Mouse (Mus musculus) G1E (cell line): Measurements from ENCODE around the gene Scg5. TPM values are rescaled to one million over a fixed set of nuclear protein-coding genes. Genes with fewer than 3 reads are reported as not detected.

ENCODE experiments used
- ATAC-seq: 2 replicates; pipeline ENCODE4 v1.8.0; 2016; ENCODE audit warnings: mild to moderate bottlenecking; ENCODE audit not compliant: insufficient number of reproducible peaks, poor library complexity, low FRiP score, severe bottlenecking; ENCODE audit errors: extremely low read depth
- DNase-seq: peaks from one replicate; pipeline ENCODE4 v3.0.0; 2012; ENCODE audit warnings: low spot score
- H3K27me3 ChIP-seq: 2 replicates; pipeline ENCODE4 v1.6.1; 2012; ENCODE audit warnings: mild to moderate bottlenecking, low read length, inconsistent platforms; ENCODE audit not compliant: insufficient read depth
- H3K36me3 ChIP-seq: replicated peaks from 2 replicates; pipeline ENCODE3; 2012; ENCODE audit warnings: mild to moderate bottlenecking, inconsistent platforms
- H3K4me1 ChIP-seq: 2 replicates; pipeline ENCODE4 v1.6.1; 2012; ENCODE audit warnings: low read depth, low read length, inconsistent platforms, mixed read lengths; ENCODE audit not compliant: insufficient read depth
- H3K4me3 ChIP-seq: 2 replicates; pipeline ENCODE4 v1.5.1; 2012; ENCODE audit warnings: low read depth, mild to moderate bottlenecking, inconsistent platforms, low read length, moderate library complexity, mixed read lengths
- H3K9me3 ChIP-seq: replicated peaks from 2 replicates; pipeline ENCODE4 v1.6.1; 2012; ENCODE audit warnings: inconsistent platforms
- CTCF ChIP-seq: IDR thresholded peaks from 2 replicates; pipeline ENCODE4 v1.5.1; 2012; ENCODE audit warnings: low read depth, low read length, inconsistent platforms, mixed read lengths
- GATA1 ChIP-seq: IDR thresholded peaks from 2 replicates; pipeline ENCODE4 v1.6.1; 2012; ENCODE audit warnings: borderline replicate concordance, low read length, inconsistent platforms, mixed read lengths
- GATA2 ChIP-seq: IDR thresholded peaks from 2 replicates; pipeline ENCODE4 v1.6.1; 2012; ENCODE audit warnings: low read depth, low read length, inconsistent platforms, borderline replicate concordance
- POLR2AphosphoS5 ChIP-seq: IDR thresholded peaks from 2 replicates; pipeline ENCODE4 v1.6.1; 2012; ENCODE audit warnings: low read depth, low read length, inconsistent platforms; ENCODE audit not compliant: insufficient replicate concordance
- TAL1 ChIP-seq: conservative IDR thresholded peaks from 2 replicates; pipeline ENCODE4 v1.6.1; 2012; ENCODE audit warnings: low read depth, low read length, inconsistent platforms, mixed read lengths
- polyA plus RNA-seq: library from polyadenylated mRNA; stranded (reverse); fragments of >175 nt; gene quantifications from 2 replicates; pipeline ENCODE4 v1.2.3, GENCODE M21; 2012
- total RNA-seq, 2 experiments: library from RNA; stranded (forward) in 1 of 2; stranded (reverse) in 1 of 2; fragments of 200-1000 nt in 1 of 2; fragments of >200 nt in 1 of 2; fragmentation: Nextera tagmentation in 1 of 2; gene quantifications; 2 replicates each; pipeline ENCODE4 v1.2.3; 2014 to 2017

The Scg5 gene
- total RNA-seq (2014; fragmentation: Nextera tagmentation) (4.2 TPM in 1 of 2 replicates, not detected in the other), total RNA-seq (2017) (0.27 and 1.7 TPM in 2 replicates), polyA plus RNA-seq (not detected in 2 replicates)

DNA sequence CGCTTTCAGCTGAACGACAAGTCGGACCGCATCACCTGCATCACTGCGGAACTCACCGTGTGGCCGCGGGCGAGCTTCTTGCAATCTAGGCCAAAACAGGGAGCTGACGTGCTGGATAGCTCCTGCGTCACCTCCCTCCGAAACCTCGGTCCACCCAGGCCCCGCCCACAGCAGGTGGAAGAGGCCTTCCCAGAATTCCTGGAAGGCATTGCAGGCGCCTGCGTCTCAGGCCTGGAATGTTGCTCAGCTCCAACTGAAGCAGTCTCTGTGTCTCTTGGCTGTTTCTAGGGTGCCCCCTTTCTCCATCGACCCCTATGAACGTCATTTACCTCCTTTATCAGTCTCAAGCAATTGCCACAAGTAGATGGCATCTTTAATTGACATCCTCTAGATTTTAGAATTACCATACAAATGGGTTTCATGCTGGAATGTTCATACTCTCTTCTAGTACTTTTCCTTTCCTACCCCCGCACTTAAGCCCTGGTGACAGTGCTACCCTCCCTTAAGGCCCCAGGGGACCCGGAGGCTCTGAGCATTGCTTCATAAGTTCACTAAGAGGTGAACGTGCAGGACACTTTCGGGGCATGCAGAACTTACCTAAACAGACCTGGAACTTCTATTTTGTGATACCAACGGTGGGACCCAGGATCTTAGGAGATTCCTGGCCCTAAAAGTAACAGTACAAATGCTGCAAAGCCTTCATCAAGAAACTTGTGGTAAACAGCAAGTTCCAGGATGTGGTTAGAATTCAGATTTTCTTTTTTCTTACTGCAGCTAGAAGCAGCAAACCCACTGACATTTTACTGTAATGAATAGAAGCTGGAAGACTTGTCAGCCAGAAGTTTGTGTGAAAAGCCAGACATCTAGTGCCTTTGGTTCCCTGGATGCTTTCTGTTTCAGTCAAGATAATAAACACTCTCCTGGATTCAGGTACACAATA lies at the start of gene Scg5:
Gene Scg5, minus strand, starts transcription at position 179 of the 940 bp plus-strand sequence.
- peaks cover 76% of the 10 kb centered on the region for H3K36me3 ChIP-seq
- DNase-seq: no peak
- no peak for ATAC-seq

DNA sequence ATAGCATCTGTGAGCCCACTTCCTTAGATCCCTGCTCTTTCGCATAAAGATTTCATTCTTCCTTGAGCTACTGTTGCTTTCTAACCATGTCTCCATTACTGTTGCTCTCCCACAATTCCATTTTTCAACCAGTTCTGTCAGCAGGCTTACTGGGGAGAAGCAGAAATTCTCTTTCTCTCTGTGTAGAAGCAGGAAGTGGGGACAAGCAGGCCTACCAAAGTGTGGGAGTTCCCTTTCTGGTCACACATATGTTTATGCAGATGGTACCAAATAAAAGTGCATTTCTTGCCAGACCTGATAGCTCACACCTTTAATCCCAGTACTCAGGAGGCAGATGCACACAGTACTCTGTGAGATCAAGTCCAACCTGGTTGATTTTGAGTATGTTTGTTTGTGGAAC lies 41.2 kb upstream of the Scg5 start:
- no peaks in the 10 kb centered on the region for H3K36me3 ChIP-seq
- H3K27me3 ChIP-seq: peaks cover 7% of the 10 kb centered on the region; the same call in 1 of the 2 replicates
- no peak for DNase-seq
- no peaks in the 10 kb centered on the region for H3K9me3 ChIP-seq
- no peak overlapping the region for H3K4me3 ChIP-seq
- no peaks in the 10 kb centered on the region; the same call in 1 of the 2 replicates for H3K4me1 ChIP-seq
- TF ChIP-seq TAL1 (no peak), POLR2AphosphoS5 (no peak), GATA1 (no peak), CTCF (no peak), GATA2 (no peak)
- ATAC-seq: no peak

More for the DNA sequence above, at the start of gene Scg5:
- Histone ChIP-seq H3K9me3 (no peaks in the 10 kb centered on the region), H3K4me1 (peaks cover 12% of the 10 kb centered on the region; the same call in 1 of the 2 replicates), H3K27me3 (no peaks in the 10 kb centered on the region), H3K4me3 (no peak within 1 kb of the TSS)
- TF ChIP-seq TAL1: no peak
- TF ChIP-seq GATA1: no peak
- no peak for TF ChIP-seq POLR2AphosphoS5
- no peak for TF ChIP-seq CTCF
- no peak for TF ChIP-seq GATA2

DNA sequence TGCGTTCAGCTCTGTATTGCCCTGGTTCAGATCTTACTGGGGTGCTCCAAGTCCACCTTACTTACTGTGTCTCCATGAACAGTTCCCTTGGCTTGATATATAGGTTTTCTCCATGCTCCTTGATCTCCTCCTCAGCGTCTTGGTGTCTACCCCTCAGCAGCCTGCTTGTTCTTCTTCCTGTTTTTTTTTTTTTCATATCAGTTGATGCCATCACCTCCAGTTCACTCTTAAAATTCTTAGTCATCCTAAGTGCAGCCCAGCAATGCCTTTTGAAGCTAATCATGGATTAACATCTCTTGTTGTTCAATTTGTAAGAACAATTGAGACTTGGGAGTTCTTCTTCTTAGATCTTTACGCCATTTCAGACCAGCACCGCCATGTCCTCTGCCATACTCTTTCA lies 39.5 kb upstream of the Scg5 start:
- H3K4me1 ChIP-seq: no peaks in the 10 kb centered on the region; the same call in 1 of the 2 replicates
- no peaks in the 10 kb centered on the region for H3K36me3 ChIP-seq
- H3K27me3 ChIP-seq: peaks cover 7% of the 10 kb centered on the region; the same call in 1 of the 2 replicates
- no peak for TF ChIP-seq GATA1
- no peak for TF ChIP-seq GATA2
- TF ChIP-seq CTCF: no peak
- no peak for TF ChIP-seq POLR2AphosphoS5
- TF ChIP-seq TAL1: no peak
- no peak overlapping the region for H3K4me3 ChIP-seq
- ATAC-seq: peak; percentile 54
- H3K9me3 ChIP-seq: no peaks in the 10 kb centered on the region
- no peak for DNase-seq

DNA sequence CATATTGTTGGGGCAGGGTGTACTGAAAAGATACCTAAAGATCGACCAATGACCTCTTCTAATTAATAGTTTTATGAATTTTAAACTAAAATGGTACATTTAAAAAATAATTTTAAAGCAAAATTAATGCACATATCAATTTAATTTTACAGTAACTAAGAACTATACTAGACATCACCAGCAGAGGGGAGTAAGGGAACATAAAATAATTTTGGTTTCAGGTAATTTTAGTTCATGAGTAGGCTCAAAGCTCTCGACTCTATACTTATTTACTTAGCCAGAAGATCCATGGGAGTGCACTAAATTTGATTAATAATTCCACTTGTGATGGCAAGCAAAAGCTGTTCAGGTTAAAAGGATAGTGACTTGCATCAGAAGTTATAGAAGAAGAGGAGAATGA lies 37.2 kb upstream of the Scg5 start:
- TF ChIP-seq POLR2AphosphoS5 (no peak), TAL1 (no peak), CTCF (no peak), GATA1 (no peak), GATA2 (no peak)
- Histone ChIP-seq H3K36me3 (no peaks in the 10 kb centered on the region), H3K27me3 (peaks cover 7% of the 10 kb centered on the region; the same call in 1 of the 2 replicates), H3K4me1 (no peaks in the 10 kb centered on the region; the same call in 1 of the 2 replicates), H3K4me3 (no peak overlapping the region), H3K9me3 (no peaks in the 10 kb centered on the region)
- no peak for ATAC-seq
- no peak for DNase-seq

DNA sequence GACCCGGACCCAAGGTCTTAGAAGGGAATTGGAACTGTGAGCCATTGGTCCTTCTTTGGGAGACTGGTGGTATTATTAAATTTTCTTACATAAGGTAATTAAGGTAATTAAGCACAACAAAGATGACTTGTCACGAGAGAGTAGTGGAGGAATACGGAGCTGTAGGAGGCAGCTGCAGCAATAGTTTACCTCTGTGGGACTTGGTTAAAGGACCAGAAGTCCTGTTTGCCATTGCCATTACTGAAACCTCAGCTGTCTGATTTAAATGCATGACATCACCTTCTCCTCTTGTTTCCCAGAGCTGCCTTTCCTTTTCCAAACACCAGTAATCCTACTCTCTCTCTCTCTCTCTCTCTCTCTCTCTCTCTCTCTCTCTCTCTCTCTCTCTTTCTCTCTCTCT lies 20.2 kb upstream of the Scg5 start:
- Histone ChIP-seq H3K4me1 (peaks cover 29% of the 10 kb centered on the region), H3K36me3 (peaks cover 20% of the 10 kb centered on the region), H3K9me3 (no peaks in the 10 kb centered on the region), H3K27me3 (no peaks in the 10 kb centered on the region), H3K4me3 (peak overlapping the region; percentile 90)
- TF ChIP-seq POLR2AphosphoS5: no peak
- TF ChIP-seq CTCF: no peak
- TF ChIP-seq GATA1: no peak
- TF ChIP-seq TAL1: no peak
- no peak for TF ChIP-seq GATA2
- ATAC-seq (no peak), DNase-seq (no peak)
